Mouse (Mus musculus): ENCODE results near the gene Itpr1.

Itpr1 gene

DNA sequence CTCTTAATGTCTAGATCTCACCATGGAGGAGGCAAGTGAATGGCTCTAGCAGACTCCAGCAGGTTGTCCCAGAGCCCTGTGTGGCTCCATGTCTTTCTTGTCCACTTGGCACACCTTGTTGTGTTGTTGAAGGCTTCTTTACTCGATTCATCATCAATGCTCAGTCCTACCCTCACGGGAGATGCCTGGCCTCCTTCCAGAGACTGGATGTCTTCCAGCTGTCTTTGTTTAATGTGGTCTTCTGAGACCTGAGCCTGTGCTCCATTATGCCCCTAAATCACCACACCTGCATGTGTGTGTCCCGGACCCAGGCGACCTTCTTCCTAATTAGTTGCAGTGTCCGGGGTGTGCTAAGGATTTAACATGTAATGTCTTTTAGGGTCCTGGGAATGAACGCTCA, 254.7 kb downstream of the Itpr1 start:
- no peak for DNase-seq (ENCODE audit: low spot score in 2 of 2)

DNA sequence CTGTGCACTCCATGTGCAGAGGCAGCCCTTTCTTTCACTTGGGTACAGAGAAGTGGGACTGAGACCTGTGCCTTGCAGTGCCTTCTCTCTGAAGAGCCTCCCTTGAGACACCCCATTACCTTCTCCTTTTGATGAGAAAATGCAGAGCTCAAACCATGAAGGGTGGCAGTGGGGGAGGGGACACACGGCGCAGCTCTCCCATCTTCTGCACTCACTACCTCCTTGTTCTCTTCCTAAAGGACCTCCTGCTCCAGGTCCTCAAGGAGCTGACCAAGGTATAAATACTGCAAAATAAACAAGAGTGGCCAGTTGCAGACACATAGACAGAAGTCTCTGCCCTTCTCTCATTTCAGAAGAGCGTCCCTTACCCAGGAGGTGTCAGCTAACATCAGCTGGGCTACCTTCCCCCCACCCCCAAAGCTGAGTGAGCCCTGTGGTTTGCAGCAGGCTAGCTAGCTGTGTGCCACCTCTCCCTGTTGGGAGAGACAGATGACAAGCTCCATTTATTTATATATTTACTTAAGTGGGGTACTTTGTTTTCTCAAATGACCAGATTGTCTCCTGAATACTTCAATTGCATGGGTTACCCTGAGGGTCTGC, 255.4 kb downstream of the Itpr1 start:
- DNase-seq (ENCODE audit: low spot score in 2 of 2) = no peak

- no peak for DNase-seq (ENCODE audit: low spot score in 2 of 2)
Observed at GRCm38 (mm10) chr6:108471878-108472277, 259.0 kb downstream of the Itpr1 start.

GRCm38 (mm10) chr6:108472748-108473147, 259.9 kb downstream of the Itpr1 start:
- no peak for DNase-seq (ENCODE audit: low spot score in 2 of 2)

GRCm38 (mm10) chr6:108476797-108477235, 263.9 kb downstream of the Itpr1 start:
- DNase-seq (ENCODE audit: low spot score in 2 of 2) = no peak

DNA sequence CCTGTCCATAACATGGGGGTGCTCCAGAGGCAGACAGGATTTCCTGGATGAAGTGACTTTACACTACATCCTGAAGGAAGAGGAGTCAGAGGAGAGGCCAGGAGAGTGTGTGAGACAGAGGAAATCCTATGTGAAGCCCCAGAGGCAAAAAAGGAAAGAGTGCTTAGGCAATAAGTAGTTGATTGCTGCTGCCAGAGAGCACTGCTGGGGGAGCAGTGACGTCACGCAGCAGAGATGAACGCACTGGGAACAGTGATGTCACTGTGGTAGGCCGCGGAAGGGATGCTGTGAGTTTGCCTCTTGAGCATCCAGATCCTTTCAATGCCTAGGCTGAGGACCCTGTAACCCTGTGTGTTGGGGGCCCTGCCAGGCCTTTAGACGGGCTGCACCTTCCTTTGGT, 264.7 kb downstream of the Itpr1 start:
- no peak for DNase-seq (ENCODE audit: low spot score in 2 of 2)

- DNase-seq (ENCODE audit: low spot score in 2 of 2) = no peak
Observed at GRCm38 (mm10) chr6:108481190-108481589, 268.3 kb downstream of the Itpr1 start.

DNA sequence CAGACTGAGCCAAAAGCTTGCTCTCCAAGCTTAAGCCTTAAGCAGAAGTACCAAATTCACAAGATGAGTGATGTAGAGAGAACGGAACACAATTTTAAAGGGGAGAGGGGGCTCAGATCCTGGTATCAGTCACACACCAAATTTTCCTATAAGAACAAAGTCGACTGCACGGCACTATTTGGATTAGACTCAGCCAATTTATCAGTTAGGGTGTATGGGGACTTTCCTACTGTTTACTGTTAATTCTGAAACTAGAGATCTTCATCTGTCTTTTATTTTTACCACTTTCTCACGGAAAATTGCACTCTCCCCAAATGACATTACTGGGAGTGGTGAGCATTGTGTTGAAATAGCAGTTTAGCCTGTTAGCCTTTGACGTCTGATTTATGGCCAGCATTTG, 269.6 kb downstream of the Itpr1 start:
- no peak for DNase-seq (ENCODE audit: low spot score in 2 of 2)

- DNase-seq (ENCODE audit: low spot score in 2 of 2) = no peak
Observed at GRCm38 (mm10) chr6:108486212-108486992, 273.5 kb downstream of the Itpr1 start.

- DNase-seq (ENCODE audit: low spot score in 2 of 2) = no peak
Observed at GRCm38 (mm10) chr6:108487300-108487835, 274.5 kb downstream of the Itpr1 start.

DNA sequence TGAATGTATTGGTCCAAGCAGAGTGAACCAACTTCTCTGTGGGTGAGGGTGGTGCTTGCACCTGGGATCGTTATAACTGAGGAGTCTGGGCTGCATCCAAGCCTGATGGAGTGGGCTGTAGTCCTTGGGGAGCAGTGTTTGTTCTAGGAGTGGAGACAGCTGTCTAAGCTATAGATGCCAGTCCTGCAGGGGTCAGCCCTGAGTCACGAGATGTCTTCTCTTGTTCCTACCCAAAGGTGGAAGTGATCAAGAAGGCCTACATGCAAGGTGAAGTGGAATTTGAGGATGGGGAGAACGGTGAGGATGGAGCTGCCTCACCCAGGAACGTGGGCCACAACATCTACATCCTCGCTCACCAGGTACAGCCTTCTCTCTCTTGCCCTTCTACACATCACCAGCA, 275.4 kb downstream of the Itpr1 start:
- DNase-seq (ENCODE audit: low spot score in 2 of 2) = no peak

- no peak for DNase-seq (ENCODE audit: low spot score in 2 of 2)
Observed at GRCm38 (mm10) chr6:108491969-108492368, 279.1 kb downstream of the Itpr1 start.

GRCm38 (mm10) chr6:108493753-108494152, 280.9 kb downstream of the Itpr1 start:
- no peak for DNase-seq (ENCODE audit: low spot score in 2 of 2)

- no peak for DNase-seq (ENCODE audit: low spot score in 2 of 2)
Observed at GRCm38 (mm10) chr6:108494185-108494804, 281.4 kb downstream of the Itpr1 start.

DNA sequence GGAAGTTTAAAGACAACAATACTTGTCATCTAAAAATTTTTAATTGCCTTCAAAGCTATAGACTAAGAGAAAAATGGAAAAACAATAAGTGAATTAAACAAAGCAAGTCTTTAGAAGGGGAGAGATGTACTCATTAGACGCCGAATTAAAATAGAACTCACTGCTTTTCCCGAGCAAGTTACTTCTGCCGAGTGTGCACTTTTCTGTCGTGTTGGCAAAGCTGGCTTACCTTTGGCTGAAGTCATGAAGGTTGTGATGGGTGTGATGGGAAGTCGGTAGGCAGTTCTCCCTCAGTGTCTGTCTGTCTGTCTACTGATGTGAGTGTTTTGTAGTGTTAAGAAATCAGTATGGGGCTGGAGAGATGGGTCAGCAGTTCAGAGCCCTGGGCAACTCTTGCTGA, 282.1 kb downstream of the Itpr1 start:
- DNase-seq (ENCODE audit: low spot score in 2 of 2) = no peak

DNA sequence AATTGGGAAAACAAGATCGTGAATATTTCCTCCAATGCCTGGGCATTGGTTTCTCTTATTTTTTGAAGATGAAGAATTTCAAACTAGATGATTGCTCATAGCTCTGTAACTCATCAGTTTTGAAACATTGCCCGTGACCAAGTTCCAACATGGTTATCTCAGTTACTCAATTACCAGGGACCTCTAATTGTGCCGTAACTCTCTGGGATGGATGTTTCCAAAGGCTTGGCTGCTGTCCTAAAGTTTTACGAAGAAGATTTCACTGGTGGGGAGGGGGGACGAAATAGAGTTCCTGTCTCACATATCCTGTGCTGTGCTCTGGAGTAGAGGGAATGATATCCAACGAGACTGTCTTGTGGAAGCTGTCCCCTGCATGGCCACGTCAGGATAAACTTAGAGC, 285.2 kb downstream of the Itpr1 start:
- no peak for DNase-seq (ENCODE audit: low spot score in 2 of 2)

DNA sequence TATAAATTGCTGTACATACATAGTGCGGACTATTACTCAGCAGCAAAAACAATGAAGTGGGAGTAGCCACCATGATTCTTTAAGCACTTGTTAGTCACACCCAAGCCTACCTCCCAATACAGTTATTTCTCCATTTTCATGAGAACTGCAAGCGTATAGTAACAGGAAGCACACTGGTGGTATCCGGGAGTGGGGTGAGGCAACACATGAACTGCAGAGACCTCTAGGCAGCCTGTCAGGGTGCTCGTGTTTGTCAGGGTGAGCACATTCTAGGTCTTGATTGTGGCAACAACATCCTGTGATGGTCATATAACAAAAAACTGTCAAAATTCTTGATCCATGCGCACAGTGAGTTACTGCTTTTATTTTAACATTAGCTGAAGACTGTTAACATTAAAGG, 290.8 kb downstream of the Itpr1 start:
- DNase-seq (ENCODE audit: low spot score in 2 of 2) = no peak

DNA sequence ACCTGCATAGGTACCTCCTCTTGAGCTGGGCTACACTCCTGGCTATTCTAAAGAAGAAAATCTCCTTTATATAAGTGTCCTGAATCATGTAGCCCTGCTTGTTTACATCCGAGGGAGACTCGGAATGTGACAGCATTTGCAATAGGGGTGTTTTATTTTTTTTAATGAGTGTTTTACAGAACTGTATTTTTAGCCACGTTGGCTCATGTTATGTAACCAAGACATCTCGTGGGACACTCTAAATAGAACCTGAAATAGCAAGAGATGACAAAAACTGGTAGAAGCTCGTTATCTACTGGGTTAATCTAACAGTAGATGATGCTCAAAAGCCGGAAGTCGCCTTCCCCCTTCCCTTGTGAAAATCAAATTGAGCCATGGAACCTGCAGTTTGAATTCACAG, 291.8 kb downstream of the Itpr1 start:
- no peak for DNase-seq (ENCODE audit: low spot score in 2 of 2)

DNA sequence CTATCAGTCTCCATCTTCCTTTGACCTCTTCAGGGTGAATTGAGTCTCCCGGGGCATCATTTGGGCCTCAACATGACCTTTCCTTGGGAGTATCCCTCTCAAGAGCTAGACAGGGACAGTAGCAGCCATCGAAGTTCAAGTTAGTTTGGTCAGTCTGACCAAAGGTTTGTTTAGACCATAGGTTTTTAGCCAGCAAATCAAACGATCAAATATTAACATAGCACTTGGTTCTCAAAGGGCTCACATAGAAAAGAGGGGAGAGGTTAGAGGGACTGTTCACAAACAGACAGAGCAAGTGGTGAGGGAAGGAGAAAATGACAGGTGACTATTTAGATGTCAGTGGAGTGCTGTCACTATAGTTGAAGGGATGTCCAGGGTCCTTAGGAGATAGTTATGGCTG, 293.3 kb downstream of the Itpr1 start:
- DNase-seq (ENCODE audit: low spot score in 2 of 2) = no peak

GRCm38 (mm10) chr6:108507337-108507736, 294.4 kb downstream of the Itpr1 start:
- no peak for DNase-seq (ENCODE audit: low spot score in 2 of 2)

GRCm38 (mm10) chr6:108509320-108509719, 296.4 kb downstream of the Itpr1 start:
- no peak for DNase-seq (ENCODE audit: low spot score in 2 of 2)

DNA sequence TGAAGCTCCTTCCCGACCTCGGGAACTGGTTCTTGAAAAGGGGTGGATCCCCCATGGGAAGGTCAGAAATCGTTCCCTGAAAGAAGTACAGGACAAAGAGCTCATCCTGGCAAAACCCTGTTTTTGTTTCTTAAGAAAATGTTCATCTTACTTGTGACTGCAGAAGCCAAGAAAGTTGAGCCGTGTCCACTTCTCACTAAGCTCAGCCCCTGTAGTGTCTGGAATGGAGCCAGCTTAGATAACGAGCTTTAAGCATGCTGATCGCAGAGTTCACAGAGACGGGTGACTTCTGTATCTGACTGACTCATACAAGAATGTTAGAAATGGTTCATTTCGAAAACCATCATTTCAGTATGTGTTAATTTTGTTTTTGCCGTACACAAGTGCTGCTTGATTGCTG, 297.2 kb downstream of the Itpr1 start:
- no peak for DNase-seq (ENCODE audit: low spot score in 2 of 2)

DNA sequence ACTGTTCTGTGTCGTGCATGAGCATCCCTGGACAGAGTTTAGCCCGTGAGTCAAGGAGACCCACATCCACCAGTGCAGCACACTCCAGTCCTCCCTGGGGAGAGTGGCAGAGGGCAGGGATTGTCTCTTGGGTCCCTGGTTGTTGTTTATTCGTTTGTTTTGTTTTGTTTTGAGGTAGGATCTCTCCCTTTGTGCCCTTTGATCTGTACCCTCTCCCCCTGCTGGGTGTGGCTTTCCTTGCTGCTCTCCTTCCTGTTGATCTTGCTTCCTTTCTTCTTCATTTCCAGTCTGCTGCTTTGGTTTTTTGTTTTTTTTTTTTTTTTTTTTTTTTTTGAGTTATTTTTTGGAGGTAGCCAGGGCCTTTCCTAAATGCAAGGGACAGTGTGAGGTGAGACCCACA, 299.2 kb downstream of the Itpr1 start:
- no peak for DNase-seq (ENCODE audit: low spot score in 2 of 2)
